Mouse (Mus musculus) B cell, adult (primary cell): ENCODE results near the gene Ckap2l. TPM values are rescaled to one million over a fixed set of nuclear protein-coding genes. Genes with fewer than 3 reads are reported as not detected.

Experiments used
- total RNA-seq: library from RNA; stranded (reverse); gene quantifications from 4 replicates; pipeline ENCODE4 v1.2.4, GENCODE M21; 2023; ENCODE audit not compliant: inconsistent age

Ckap2l gene
- total RNA-seq, result 1.2 to 2.2 TPM (median 1.5 TPM) in 4 replicates

DNA sequence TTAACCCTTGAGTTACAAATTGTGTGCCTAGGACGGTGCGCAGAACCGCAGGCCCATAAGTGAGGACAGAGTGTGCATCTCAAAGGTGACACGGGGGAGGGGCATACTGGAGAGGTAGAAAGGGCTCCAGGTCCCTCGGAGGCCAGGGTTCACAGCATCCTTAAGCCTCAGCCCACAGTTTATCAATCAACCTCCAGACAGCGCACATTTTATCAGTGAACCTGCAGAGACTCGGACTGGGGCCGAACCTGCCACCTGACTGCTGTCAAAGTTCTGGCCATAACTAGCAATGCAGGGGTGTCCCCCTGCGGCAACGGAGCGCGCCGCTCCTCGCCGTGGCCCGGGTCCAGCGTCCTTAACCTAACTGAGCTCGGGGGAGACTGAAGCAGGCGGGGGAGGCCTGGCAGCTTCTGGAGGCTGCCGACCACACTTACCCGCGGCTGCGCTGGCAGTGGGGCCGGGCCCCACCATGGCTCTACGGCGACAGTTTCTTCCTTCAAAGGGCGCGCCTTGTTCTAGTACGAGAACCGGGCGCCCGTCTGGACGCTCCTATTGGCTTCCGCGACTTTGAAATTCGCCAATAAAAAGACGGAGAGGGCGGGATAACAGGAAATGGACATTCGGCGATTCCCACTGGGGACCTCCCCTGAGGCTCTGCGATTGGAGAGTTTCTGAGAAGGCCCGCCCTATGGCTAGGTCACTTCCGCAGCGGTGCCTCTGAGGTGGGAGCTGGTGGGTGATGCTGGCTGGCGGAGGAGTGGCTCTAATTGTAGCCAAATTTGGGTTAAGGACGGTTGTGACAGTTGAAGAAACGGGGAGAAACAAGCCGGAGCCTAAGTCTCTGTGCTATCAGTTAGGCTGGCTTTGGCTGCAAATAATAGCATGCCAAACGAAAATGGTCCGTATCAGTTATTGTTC is at the start of gene Ckap2l:
Ckap2l (minus strand) TSS at position 542 of the 918 bp plus-strand sequence.

DNA sequence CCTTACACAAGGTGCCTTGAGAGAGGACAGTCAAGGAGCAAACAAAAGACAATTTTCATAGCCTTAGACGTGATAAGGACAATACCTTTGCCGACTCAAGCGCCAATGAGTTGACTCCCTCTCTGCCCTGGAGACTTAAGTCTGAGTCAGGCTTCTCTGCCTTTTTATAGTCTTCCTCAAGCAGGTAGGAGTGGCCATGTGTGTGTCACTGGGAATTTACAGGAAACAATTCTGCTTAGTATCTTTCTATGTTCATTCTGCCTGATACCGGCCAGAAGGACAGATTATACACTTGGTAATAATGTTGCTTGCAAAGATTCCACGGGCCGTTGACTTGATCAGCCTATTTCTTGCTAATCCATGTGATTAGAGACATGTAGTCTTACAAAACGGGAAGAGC is 12.8 kb upstream of the Ckap2l start, which contains the start of gene Il1a:
Il1a (minus strand) TSS at position 137 of the 400 bp plus-strand sequence.

Other genes starting within 250 kb of the Ckap2l start
- 0.16 to 0.19 TPM in 2 of 4 replicates, not detected in the others for gene Vinac1, start 249.0 kb downstream of the Ckap2l start, total RNA-seq
- 3.9 to 6.2 TPM (median 4.6 TPM) in 4 replicates for gene Ttl, start 231.3 kb downstream of the Ckap2l start, total RNA-seq
- 48.7 to 60.0 TPM (median 52.7 TPM) in 4 replicates for gene Polr1b, start 196.2 kb downstream of the Ckap2l start, total RNA-seq
- gene Chchd5, start 167.5 kb downstream of the Ckap2l start, total RNA-seq, result 17.4 to 23.4 TPM (median 19.3 TPM) in 4 replicates
- gene Slc20a1, start 98.4 kb downstream of the Ckap2l start, total RNA-seq, result 200 to 219 TPM (median 208 TPM) in 4 replicates
- 0.26 to 0.42 TPM (median 0.42 TPM) in 3 of 4 replicates, not detected in the other for gene Il1a, start 12.8 kb upstream of the Ckap2l start, total RNA-seq
- 1.5 to 2.1 TPM (median 1.6 TPM) in 4 replicates for gene Il1b, start 73.9 kb upstream of the Ckap2l start, total RNA-seq
- gene F830045P16Rik, start 239.4 kb upstream of the Ckap2l start, total RNA-seq, result not detected in 4 replicates